Mouse (Mus musculus) kidney, postnatal 0 days (tissue): ENCODE measurements around the gene Syne3. TPM values are rescaled to one million over a fixed set of nuclear protein-coding genes. Genes with fewer than 3 reads are reported as not detected.

ENCODE experiments used
- ATAC-seq: fragments of 200-750 bp; cut with Nextera tagmentation; replicated peaks from 2 replicates; pipeline ENCODE4 v1.8.0; 2017; ENCODE audit warnings: low read depth, moderate number of reproducible peaks, moderate TSS enrichment, moderate library complexity; ENCODE audit not compliant: low FRiP score
- DNase-seq: peaks from one replicate; pipeline ENCODE4 v3.0.0-alpha.2; 2016; ENCODE audit warnings: low spot score
- H3K27ac ChIP-seq: fragments of 300-500 bp; sonication (generic); 2 replicates; pipeline ENCODE4 v1.5.1; 2014; ENCODE audit warnings: mild to moderate bottlenecking
- H3K27me3 ChIP-seq: fragments of 300-500 bp; sonication (generic); 2 replicates; pipeline ENCODE4 v1.6.1; 2014; ENCODE audit warnings: low read length, mixed read lengths; ENCODE audit not compliant: insufficient read depth
- H3K36me3 ChIP-seq: fragments of 300-500 bp; sonication (generic); 2 replicates; pipeline ENCODE4 v1.6.1; 2014; ENCODE audit warnings: low read length, mixed read lengths; ENCODE audit not compliant: insufficient read depth
- H3K4me1 ChIP-seq: fragments of 300-500 bp; sonication (generic); replicated peaks from 2 replicates; pipeline ENCODE4 v1.6.1; 2014; ENCODE audit warnings: antibody characterized with exemption, low read length, mixed read lengths; ENCODE audit not compliant: insufficient read depth
- H3K4me2 ChIP-seq: fragments of 300-500 bp; sonication (generic); 2 replicates; pipeline ENCODE4 v1.6.1; 2014; ENCODE audit warnings: mild to moderate bottlenecking, low read length, moderate library complexity, mixed read lengths
- H3K4me3 ChIP-seq: fragments of 300-500 bp; sonication (generic); replicated peaks from 2 replicates; pipeline ENCODE4 v1.5.1; 2014; ENCODE audit warnings: low read depth, low read length
- H3K9ac ChIP-seq: fragments of 300-500 bp; sonication (generic); 2 replicates; pipeline ENCODE4 v1.6.1; 2014; ENCODE audit warnings: low read depth, low read length
- H3K9me3 ChIP-seq: fragments of 300-500 bp; sonication (generic); replicated peaks from 2 replicates; pipeline ENCODE4 v1.6.1; 2016; ENCODE audit warnings: low read length, inconsistent platforms, mixed read lengths
- CTCF ChIP-seq: IDR thresholded peaks from 2 replicates; pipeline ENCODE4 v1.5.1; 2016; ENCODE audit warnings: antibody characterized with exemption, low read depth, mild to moderate bottlenecking, moderate library complexity
- WGBS: fragments of 180-500 bp; shearing (Covaris S2); extraction: QIAGEN DNeasy Blood & Tissue Kit; methylation state at CpG from one replicate; pipeline ENCODE4 v1.1.7; 2014; 5-methylcytosine and 5-hydroxymethylcytosine counted together
- polyA plus RNA-seq: library from polyadenylated mRNA; unstranded; fragments of >200 nt; fragmentation: Nextera tagmentation; extraction: Ambion mirVana; gene quantifications from 2 replicates; pipeline ENCODE4 v1.2.1, GENCODE M21; 2015

Syne3 gene
- polyA plus RNA-seq, 1 experiment from 2014 or later, result 1.0 TPM

DNA sequence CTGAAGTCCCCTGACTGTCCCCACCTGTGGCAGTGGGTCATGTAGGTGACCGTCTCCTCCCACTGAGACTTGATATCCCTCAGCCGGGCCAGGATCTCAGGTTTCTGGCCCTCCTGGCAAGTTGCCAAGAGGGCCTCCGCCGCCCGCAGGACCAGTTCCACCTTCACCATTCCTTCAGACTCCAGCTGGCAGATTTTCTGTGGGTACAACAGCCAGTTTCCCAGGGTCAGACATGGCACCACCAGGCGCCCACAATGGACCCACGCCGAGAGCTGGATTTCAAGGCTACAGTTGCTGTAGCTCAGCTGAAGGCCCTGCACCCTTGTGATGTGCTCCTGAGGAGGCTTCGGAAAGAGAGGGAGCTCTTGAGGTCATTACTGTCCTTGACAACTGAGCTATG, 40.4 kb downstream of the Syne3 start:
- H3K4me3 ChIP-seq, result no peak overlapping the region
- no peak overlapping the region for H3K9ac ChIP-seq
- H3K9me3 ChIP-seq, result no peaks in the 10 kb centered on the region
- H3K27ac ChIP-seq, result no peak overlapping the region
- peaks cover 3% of the 10 kb centered on the region; the same call in 1 of the 2 replicates for H3K36me3 ChIP-seq
- ATAC-seq, result no peak; the same call in 1 of the 2 replicates
- WGBS, result 48% methylated on average over 9 of the region's 9 CpGs
- H3K27me3 ChIP-seq, result no peaks in the 10 kb centered on the region
- no peak overlapping the region for H3K4me2 ChIP-seq
- peak; percentile 25 for DNase-seq
- H3K4me1 ChIP-seq, result 0 out of 2 replicates have a peak, but pooled peaks cover 3% of the 10 kb centered on the region
- TF ChIP-seq CTCF, result no peak

DNA sequence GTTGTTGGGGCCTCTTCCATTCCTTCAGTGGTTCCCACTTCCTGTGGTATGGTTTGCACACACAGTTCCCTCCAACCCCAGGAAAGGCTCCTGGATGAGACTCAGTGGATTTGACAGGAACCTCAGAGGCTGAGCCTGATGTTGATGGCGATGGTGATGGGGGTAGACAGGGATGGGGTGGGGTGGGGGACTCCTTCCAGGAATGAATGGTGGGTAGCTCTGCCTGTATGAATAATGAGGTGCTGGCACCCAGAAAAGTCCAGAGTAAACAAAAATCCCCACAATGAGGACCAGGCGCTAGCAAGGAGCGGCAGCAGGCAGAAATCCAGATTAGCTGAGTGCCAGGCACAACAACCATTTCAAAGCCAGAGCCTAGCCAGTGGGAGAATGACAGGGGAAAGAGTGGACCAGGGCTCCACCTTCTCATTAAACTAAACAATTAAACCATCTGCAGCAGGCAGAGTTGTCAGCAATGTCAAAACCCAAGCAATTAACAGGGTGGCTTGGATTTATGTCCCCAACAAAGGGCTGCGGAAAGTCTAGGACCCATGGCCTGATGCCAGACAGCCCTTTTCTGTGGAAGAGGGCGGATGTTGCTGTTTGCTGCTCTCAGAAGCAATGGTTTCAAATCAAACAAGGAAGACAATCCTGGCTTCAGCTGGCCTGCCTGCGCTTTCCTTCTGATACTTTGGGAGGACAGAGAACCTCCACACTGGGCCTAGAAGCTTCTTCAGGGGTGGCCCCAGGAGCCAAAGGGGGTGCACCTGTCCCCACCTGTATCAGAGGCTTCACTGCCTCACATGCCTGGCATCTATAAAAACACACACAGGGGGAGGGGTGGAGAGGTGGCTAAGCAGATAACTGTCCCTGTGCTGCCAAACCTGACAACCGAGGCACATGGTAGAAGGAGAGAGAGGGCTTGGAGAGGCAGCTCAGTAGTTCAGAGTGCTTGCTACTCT, 44.4 kb downstream of the Syne3 start:
- no peak overlapping the region for H3K4me2 ChIP-seq
- ATAC-seq (no peak; the same call in 1 of the 2 replicates), DNase-seq (peak; percentile 88)

DNA sequence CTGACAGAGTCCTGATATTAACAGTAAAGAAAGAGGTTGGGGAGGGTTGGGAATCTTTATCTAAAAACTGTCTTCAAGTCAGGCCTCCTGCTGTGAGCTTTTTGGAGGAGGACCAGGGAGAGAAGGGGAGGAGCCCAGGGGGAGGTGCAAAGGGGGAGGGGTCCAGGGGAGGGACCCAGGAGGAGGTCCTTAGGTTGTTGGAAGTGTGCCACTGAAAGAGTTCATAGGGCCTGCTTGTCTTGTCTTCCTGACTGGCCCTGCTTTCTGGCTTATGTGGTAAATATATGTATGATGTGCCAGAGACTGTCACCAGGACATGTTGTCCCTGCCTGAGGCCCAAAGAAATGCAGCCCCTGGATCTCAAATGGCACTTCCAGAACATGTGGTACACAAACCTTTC, 49.2 kb downstream of the Syne3 start:
- TF ChIP-seq CTCF, result no peak
- no peaks in the 10 kb centered on the region for H3K27me3 ChIP-seq
- 0 out of 2 replicates have a peak, but pooled peaks cover under 1% of the 10 kb centered on the region for H3K4me1 ChIP-seq
- DNase-seq, result peak; percentile 34
- no peak overlapping the region for H3K4me2 ChIP-seq
- no peaks in the 10 kb centered on the region for H3K9me3 ChIP-seq
- no peaks in the 10 kb centered on the region for H3K36me3 ChIP-seq
- no peak for ATAC-seq
- H3K27ac ChIP-seq, result no peak overlapping the region
- no peak overlapping the region for H3K9ac ChIP-seq
- H3K4me3 ChIP-seq, result no peak overlapping the region

More for the DNA sequence above, 44.4 kb downstream of the Syne3 start:
- H3K4me3 ChIP-seq, result no peak overlapping the region
- H3K9me3 ChIP-seq, result no peaks in the 10 kb centered on the region
- H3K4me1 ChIP-seq, result 0 out of 2 replicates have a peak, but pooled peaks cover 3% of the 10 kb centered on the region
- WGBS, result 29% methylated on average over 7 of the region's 7 CpGs
- peaks cover 3% of the 10 kb centered on the region; the same call in 1 of the 2 replicates for H3K36me3 ChIP-seq
- H3K27ac ChIP-seq, result no peak overlapping the region
- TF ChIP-seq CTCF, result no peak
- H3K9ac ChIP-seq, result no peak overlapping the region
- H3K27me3 ChIP-seq, result no peaks in the 10 kb centered on the region

DNA sequence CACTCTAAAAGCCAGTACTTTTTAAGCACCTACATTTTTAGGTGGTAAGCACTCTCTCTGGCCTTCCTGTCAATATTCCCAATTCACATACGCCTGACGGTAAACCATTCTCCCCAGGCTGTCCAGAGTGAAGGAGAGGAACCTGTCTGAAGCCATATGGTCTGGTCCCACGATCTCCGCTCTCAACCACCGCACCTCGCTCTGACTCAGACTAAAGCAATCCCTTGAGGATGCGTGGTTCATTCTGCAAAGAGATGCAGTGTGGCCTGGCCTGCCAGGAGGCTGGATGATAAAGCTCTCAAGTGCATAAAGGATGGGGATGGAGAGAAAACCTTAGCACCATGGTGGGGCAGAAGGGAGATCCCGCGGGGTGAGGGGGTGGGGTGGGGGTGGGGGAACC, 49.6 kb downstream of the Syne3 start:
- no peaks in the 10 kb centered on the region for H3K27me3 ChIP-seq
- ATAC-seq (no peak), DNase-seq (no peak)
- no peak overlapping the region for H3K4me3 ChIP-seq
- H3K36me3 ChIP-seq, result no peaks in the 10 kb centered on the region
- H3K27ac ChIP-seq, result no peak overlapping the region
- TF ChIP-seq CTCF, result no peak
- no peaks in the 10 kb centered on the region for H3K9me3 ChIP-seq
- H3K4me1 ChIP-seq, result no peaks in the 10 kb centered on the region
- no peak overlapping the region for H3K9ac ChIP-seq
- 72% methylated on average over 9 of the region's 9 CpGs for WGBS
- no peak overlapping the region for H3K4me2 ChIP-seq

DNA sequence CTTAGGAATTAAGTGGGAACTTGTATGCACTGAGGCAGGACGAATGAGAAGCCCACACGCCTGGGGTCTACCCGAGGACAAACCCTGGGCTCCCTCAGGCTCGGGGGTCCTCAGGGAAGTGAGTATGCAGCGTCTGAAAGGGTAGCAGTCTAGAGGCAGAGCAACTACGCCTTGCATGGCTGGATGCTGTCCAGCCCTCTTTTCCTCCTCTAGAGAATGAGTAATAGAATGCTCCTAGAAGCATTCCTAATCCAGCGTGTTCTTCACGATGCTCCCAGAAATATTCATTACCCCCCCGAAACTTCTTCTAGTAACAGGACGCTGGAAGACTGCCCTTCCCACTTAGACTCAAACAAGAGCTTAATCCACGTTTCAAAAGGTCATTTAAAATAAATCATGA, 51.3 kb downstream of the Syne3 start:
- no peaks in the 10 kb centered on the region for H3K27me3 ChIP-seq
- ATAC-seq (no peak), DNase-seq (peak; percentile 40)
- no peak overlapping the region for H3K4me2 ChIP-seq
- no peak overlapping the region for H3K9ac ChIP-seq
- H3K27ac ChIP-seq, result no peak overlapping the region
- no peaks in the 10 kb centered on the region for H3K9me3 ChIP-seq
- no peak for TF ChIP-seq CTCF
- no peaks in the 10 kb centered on the region for H3K36me3 ChIP-seq
- H3K4me1 ChIP-seq, result no peaks in the 10 kb centered on the region
- no peak overlapping the region for H3K4me3 ChIP-seq
- 56% methylated on average over 11 of the region's 11 CpGs for WGBS

DNA sequence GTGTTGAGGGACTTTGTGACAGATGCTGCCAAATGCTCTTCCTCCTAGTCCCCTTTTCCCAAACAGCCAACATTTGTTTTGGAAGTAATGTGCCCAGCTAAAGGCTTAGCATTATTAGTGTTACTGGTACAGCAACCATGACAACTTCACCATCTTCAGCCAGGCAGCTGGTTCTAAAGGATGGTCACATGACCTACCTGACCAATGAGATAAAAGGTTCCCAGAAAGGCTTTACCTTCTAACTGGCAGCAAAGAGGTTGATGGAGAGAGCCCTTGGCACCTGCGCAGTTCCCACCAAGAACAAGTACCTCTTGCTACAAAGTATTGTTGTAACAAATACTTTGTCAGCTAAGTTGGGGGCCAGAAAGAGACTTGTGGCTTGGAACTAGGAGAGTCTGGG, 52.4 kb downstream of the Syne3 start:
- 98% methylated on average over 1 of the region's 1 CpGs for WGBS
- no peaks in the 10 kb centered on the region for H3K4me1 ChIP-seq
- H3K9me3 ChIP-seq, result no peaks in the 10 kb centered on the region
- H3K9ac ChIP-seq, result no peak overlapping the region
- H3K4me2 ChIP-seq, result no peak overlapping the region
- DNase-seq (no peak), ATAC-seq (no peak)
- no peaks in the 10 kb centered on the region for H3K27me3 ChIP-seq
- TF ChIP-seq CTCF, result no peak
- no peaks in the 10 kb centered on the region for H3K36me3 ChIP-seq
- H3K4me3 ChIP-seq, result no peak overlapping the region
- H3K27ac ChIP-seq, result no peak overlapping the region
